ENCODE assay signal across 21 mouse cellular contexts in genomic region chr12:73700544-73701069, GRCm38 (mm10).
DNase-seq lines count a peak whose midpoint lies in the region; ATAC-seq and TF ChIP-seq lines count a peak whose summit lies in the region.
"Had no signal": no experiment of that assay in that cellular context is flagged by ENCODE, and none has a peak within 500 bp of the region (broad histone marks: within the 10 kb centered on the region; RNA-seq: fewer than 3 reads in every experiment).

No protein-coding gene starts in this region.

- H3ac ChIP-seq in C2C12 (ENCODE audit: control insufficient read depth, insufficient read length, low read depth): no peak overlapping the region

- H3K9ac ChIP-seq in heart, embryonic 15.5 days: no peak overlapping the region
- H3K9ac ChIP-seq: forebrain, embryonic 13.5 days; neural tube, embryonic 12.5 days had no signal

- 0 out of 2 replicates have a peak overlapping the region, but pooled peaks have one; percentile 9 for H3K27ac ChIP-seq in heart, embryonic 15.5 days
- H3K27ac ChIP-seq: forebrain, embryonic 13.5 days; left cerebral cortex, adult 2 months; neural tube, embryonic 12.5 days had no signal

- H3K4me3 ChIP-seq in heart, embryonic 15.5 days: no peak overlapping the region
- no peak overlapping the region for H3K4me3 ChIP-seq in C2C12 (ENCODE audit: insufficient read depth, poor library complexity, severe bottlenecking)
- H3K4me3 ChIP-seq: erythroblast, embryonic 14.5 days; forebrain, embryonic 13.5 days; neural tube, embryonic 12.5 days had no signal

- 11% methylated on average over 6 of the region's 6 CpGs for WGBS in heart, embryonic 15.5 days

- TF ChIP-seq CTCF in C2C12 (IDR thresholded peaks at IDR 0.05; ENCODE audit: control insufficient read depth, insufficient read depth, insufficient read length): no peak

- no peaks in the 10 kb centered on the region for H3K9me3 ChIP-seq in heart, embryonic 15.5 days (replicated peaks)
- H3K9me3 ChIP-seq: forebrain, embryonic 13.5 days; neural tube, embryonic 12.5 days had no signal

- H3K79me2 ChIP-seq in C2C12 (ENCODE audit: control insufficient read depth, insufficient read depth): no peaks in the 10 kb centered on the region

- H3K36me3 ChIP-seq in heart, embryonic 15.5 days: no peaks in the 10 kb centered on the region
- no peaks in the 10 kb centered on the region for H3K36me3 ChIP-seq in C2C12 (ENCODE audit: control insufficient read depth, insufficient read depth)
- H3K36me3 ChIP-seq: neural tube, embryonic 12.5 days had no signal

- H3K4me1 ChIP-seq in heart, embryonic 15.5 days (replicated peaks): peaks cover 15% of the 10 kb centered on the region

- H3K79me3 ChIP-seq in C2C12 (ENCODE audit: low read depth): no peaks in the 10 kb centered on the region

- H3K4me2 ChIP-seq in heart, embryonic 15.5 days: no peak overlapping the region
- H3K4me2 ChIP-seq: forebrain, embryonic 13.5 days; neural tube, embryonic 12.5 days had no signal

- no peak for ATAC-seq in heart, embryonic 15.5 days (replicated peaks; ENCODE audit: insufficient number of reproducible peaks, insufficient read depth, low FRiP score, low read depth)
- ATAC-seq in common myeloid progenitor, adult 5-6 weeks (replicated peaks; ENCODE audit: low read depth, poor library complexity, severe bottlenecking): 0 out of 2 replicates have a peak, but pooled peaks have one; percentile 24
- ATAC-seq: inflammation-experienced regulatory T-cells, adult 6 months had no signal

- no peak for DNase-seq in heart, postnatal 14 days
- peak; percentile 27 for DNase-seq in lung, postnatal 36 days
- DNase-seq in lung, postnatal 10 days: no peak
- DNase-seq in thymus, postnatal 25 days: no peak
- DNase-seq: adrenal gland, adult 2 months; B cell, adult 2 months; cerebellum, adult 9-10 months; gastrocnemius, postnatal 36 days; kidney, adult 9 months; layer of hippocampus, adult 9-11 months; left cerebral cortex, postnatal 4 days; liver; lung, postnatal 14 days had no signal

- H3K27me3 ChIP-seq in heart, embryonic 15.5 days: no peaks in the 10 kb centered on the region
- H3K27me3 ChIP-seq in C2C12 (ENCODE audit: control insufficient read depth, insufficient read depth, insufficient read length): peaks cover 3% of the 10 kb centered on the region
- H3K27me3 ChIP-seq: forebrain, embryonic 13.5 days; neural tube, embryonic 12.5 days had no signal

- intact Hi-C loops in heart, postnatal 14 days (cut with DNase I): no loop called here

TF ChIP-seq in C2C12, 6 proteins besides CTCF, POLR2A, EP300 and RAD21:
- TF ChIP-seq MYOG (IDR thresholded peaks at IDR 0.05; ENCODE audit: control insufficient read depth, extremely low read depth, insufficient read length): no peak
- no peak for TF ChIP-seq MAX (IDR thresholded peaks at IDR 0.05)
- TF ChIP-seq MYOD1 (IDR thresholded peaks at IDR 0.05; ENCODE audit: control insufficient read depth, insufficient read length, low read depth): peak; percentile 61
- TF ChIP-seq FOSL1 (IDR thresholded peaks at IDR 0.05; ENCODE audit: insufficient read depth, low read length, poor library complexity, severe bottlenecking): no peak
- TF ChIP-seq USF1 (IDR thresholded peaks at IDR 0.05; ENCODE audit: low read depth): peak; percentile 32
- no peak for TF ChIP-seq CEBPB (IDR thresholded peaks at IDR 0.05; ENCODE audit: low read depth)
